Mouse (Mus musculus) lung, embryonic 15.5 days (tissue): ENCODE results near the gene Prmt3. TPM values are rescaled to one million over a fixed set of nuclear protein-coding genes. Genes with fewer than 3 reads are reported as not detected.

Experiments used
- ATAC-seq: fragments of 200-750 bp; cut with Nextera tagmentation; 2 replicates; pipeline ENCODE4 v1.8.0; 2017; ENCODE audit warnings: moderate number of reproducible peaks, borderline replicate concordance; ENCODE audit not compliant: low FRiP score, low TSS enrichment; ENCODE audit errors: extremely low read depth
- H3K27ac ChIP-seq: fragments of 300-500 bp; sonication (generic); 2 replicates; pipeline ENCODE4 v1.5.1; 2015; ENCODE audit warnings: moderate library complexity, mild to moderate bottlenecking, inconsistent platforms
- H3K27me3 ChIP-seq: fragments of 300-500 bp; sonication (generic); 2 replicates; pipeline ENCODE4 v1.6.1; 2015; ENCODE audit warnings: inconsistent platforms
- H3K36me3 ChIP-seq: fragments of 300-500 bp; sonication (generic); 2 replicates; pipeline ENCODE4 v1.6.1; 2015; ENCODE audit warnings: inconsistent platforms
- H3K4me1 ChIP-seq: fragments of 300-500 bp; sonication (generic); 2 replicates; pipeline ENCODE4 v1.6.1; 2015; ENCODE audit warnings: inconsistent platforms
- H3K4me2 ChIP-seq: fragments of 300-500 bp; sonication (generic); 2 replicates; pipeline ENCODE4 v1.6.1; 2015; ENCODE audit warnings: inconsistent platforms, mild to moderate bottlenecking, moderate library complexity
- H3K4me3 ChIP-seq: fragments of 300-500 bp; sonication (generic); 2 replicates; pipeline ENCODE4 v1.5.1; 2015; ENCODE audit warnings: mild to moderate bottlenecking, inconsistent platforms
- H3K9ac ChIP-seq: fragments of 300-500 bp; sonication (generic); 2 replicates; pipeline ENCODE4 v1.6.1; 2015; ENCODE audit warnings: inconsistent platforms
- H3K9me3 ChIP-seq: fragments of 300-500 bp; sonication (generic); 2 replicates; pipeline ENCODE4 v1.6.1; 2016; ENCODE audit warnings: inconsistent platforms
- WGBS: fragments of 180-500 bp; shearing (Covaris S2); methylation state at CpG from one replicate; pipeline ENCODE4 v1.1.7; 2015; 5-methylcytosine and 5-hydroxymethylcytosine counted together
- polyA plus RNA-seq: library from polyadenylated mRNA; unstranded; fragments of >200 nt; fragmentation: Nextera tagmentation; extraction: Ambion mirVana; gene quantifications from 2 replicates; pipeline ENCODE4 v1.2.1, GENCODE M21; 2015

Gene Prmt3
- polyA plus RNA-seq, 1 experiment from 2014 or later = 55.1 TPM

DNA sequence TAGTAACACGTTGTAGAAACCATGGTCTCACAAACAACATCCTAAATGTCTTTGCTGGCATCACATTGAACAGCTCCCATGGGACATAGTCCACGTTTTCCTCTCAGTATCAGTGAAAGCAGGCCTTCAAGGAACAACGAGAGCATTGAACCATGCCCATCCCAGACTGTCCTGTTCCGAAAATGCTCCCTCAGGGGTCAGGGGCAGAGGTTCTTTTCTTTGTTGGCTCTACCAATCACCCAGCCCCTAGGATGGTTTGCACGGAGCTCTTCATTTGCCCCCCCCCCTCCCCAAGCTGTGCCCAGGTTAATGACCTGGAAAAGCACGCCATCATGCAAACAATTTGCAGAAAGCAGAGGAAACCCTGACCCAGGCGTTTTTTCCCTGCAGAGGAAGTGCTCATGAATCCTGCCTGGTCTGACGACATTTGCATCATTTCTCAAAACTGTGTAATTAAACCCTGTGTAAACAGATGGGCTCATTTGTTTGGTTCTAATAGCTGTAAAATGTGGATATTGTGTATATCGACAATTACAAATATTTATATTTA, 123.9 kb downstream of the Prmt3 start:
- no peak overlapping the region for H3K27ac ChIP-seq
- no peaks in the 10 kb centered on the region for H3K36me3 ChIP-seq
- ATAC-seq = no peak
- no peak overlapping the region for H3K9ac ChIP-seq
- H3K4me2 ChIP-seq = no peak overlapping the region
- 41% methylated on average over 9 of the region's 9 CpGs for WGBS
- H3K27me3 ChIP-seq = peaks cover 29% of the 10 kb centered on the region
- H3K4me1 ChIP-seq = no peaks in the 10 kb centered on the region
- H3K4me3 ChIP-seq = no peak overlapping the region
- H3K9me3 ChIP-seq = no peaks in the 10 kb centered on the region

DNA sequence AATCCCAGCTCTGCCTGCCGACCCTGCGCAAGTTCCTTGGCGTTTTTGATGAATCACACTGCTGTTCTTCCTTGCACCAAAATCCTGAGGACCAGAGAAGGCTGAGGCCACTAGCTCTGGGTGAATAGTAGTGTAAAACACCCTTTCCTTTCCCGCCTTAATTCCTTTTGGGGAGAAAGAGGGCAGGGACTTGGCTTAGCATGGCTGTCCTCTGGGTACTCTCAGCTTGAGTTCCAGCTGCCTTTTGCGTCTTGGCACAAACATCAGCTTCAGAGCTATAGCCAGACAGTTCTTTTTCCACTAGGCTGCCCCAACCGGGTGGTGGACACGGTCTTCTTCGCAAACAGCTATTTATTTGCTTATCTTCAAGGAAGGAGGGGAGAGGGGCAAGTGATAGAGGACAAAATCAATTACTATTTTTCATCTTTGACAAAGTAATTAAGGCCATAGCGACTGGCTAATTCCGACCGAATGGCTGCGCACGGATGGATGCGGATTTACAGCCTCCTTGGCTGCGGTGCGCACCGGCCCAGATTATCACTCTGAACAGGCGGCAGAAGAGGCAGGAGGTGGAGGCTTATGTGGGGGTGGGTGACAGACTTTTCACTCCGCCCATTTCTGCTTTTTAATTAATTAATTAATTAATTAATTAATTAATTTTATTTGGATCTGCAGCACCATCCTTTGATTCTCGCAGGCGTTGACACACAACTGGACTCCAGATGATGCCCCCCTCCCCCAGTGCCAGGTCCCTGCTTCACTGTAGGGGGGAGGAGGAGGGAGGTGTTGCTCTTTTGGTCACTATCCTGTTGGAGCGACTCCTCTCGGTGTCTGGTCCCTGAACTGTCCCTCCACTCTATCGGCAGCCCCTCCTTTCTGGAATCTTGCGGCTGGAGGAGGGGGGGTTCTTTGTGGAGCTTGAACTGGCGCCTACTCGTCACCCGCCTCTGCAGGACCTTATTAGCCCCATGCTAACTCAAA, 129.3 kb downstream of the Prmt3 start:
- Histone ChIP-seq H3K36me3 (no peaks in the 10 kb centered on the region), H3K4me1 (no peaks in the 10 kb centered on the region), H3K4me2 (no peak overlapping the region), H3K9me3 (no peaks in the 10 kb centered on the region), H3K27me3 (peaks cover 83% of the 10 kb centered on the region), H3K9ac (no peak overlapping the region), H3K27ac (no peak overlapping the region), H3K4me3 (no peak overlapping the region)
- no peak for ATAC-seq
- 3% methylated on average over 28 of the region's 28 CpGs for WGBS

Other genes with a start within 250 kb of the Prmt3 start
- not detected in 2 replicates for gene Dbx1, start 141.5 kb upstream of the Prmt3 start, polyA plus RNA-seq
- gene Htatip2, start 19.2 kb upstream of the Prmt3 start, polyA plus RNA-seq = 16.0 and 18.6 TPM in 2 replicates
- gene Slc6a5, start 131.8 kb downstream of the Prmt3 start, polyA plus RNA-seq = 0.02 and 0.10 TPM in 2 replicates
- 3.5 and 3.6 TPM in 2 replicates for gene Nell1, start 196.5 kb downstream of the Prmt3 start, polyA plus RNA-seq